Mouse (Mus musculus) kidney, adult 2 months (tissue): ENCODE measurements around the gene Atp11a. TPM values are rescaled to one million over a fixed set of nuclear protein-coding genes. Genes with fewer than 3 reads are reported as not detected.
A peak's percentile ranks its signal among the peaks of the same experiment; 100 is the strongest.

Experiments used
- DNase-seq: peaks from one replicate; pipeline ENCODE4 v3.0.0; 2021
- H3K27ac ChIP-seq: fragments of 200-500 bp; 2 replicates; pipeline ENCODE4 v1.5.1; 2012; ENCODE audit warnings: low read depth, low read length, control low read depth, inconsistent platforms; ENCODE audit not compliant: insufficient read depth
- H3K27me3 ChIP-seq: fragments of 200-500 bp; replicated peaks from 2 replicates; pipeline ENCODE4 v1.6.1; 2012; ENCODE audit warnings: mild to moderate bottlenecking, moderate library complexity, low read length, inconsistent platforms; ENCODE audit not compliant: control insufficient read depth, insufficient read depth
- H3K36me3 ChIP-seq: fragments of 200-500 bp; 2 replicates; pipeline ENCODE4 v1.6.1; 2012; ENCODE audit warnings: mild to moderate bottlenecking, moderate library complexity, low read length, inconsistent platforms; ENCODE audit not compliant: control insufficient read depth, insufficient read depth
- H3K4me1 ChIP-seq: fragments of 200-500 bp; 2 replicates; pipeline ENCODE4 v1.6.1; 2011; ENCODE audit warnings: low read length; ENCODE audit not compliant: control insufficient read depth, insufficient read depth
- H3K4me3 ChIP-seq: fragments of 200-500 bp; 2 replicates; pipeline ENCODE4 v1.5.1; 2011; ENCODE audit warnings: mild to moderate bottlenecking, low read depth, low read length, control low read depth; ENCODE audit not compliant: insufficient read depth
- CTCF ChIP-seq: fragments of 200-500 bp; conservative IDR thresholded peaks from 2 replicates; pipeline ENCODE4 v1.5.1; 2011; ENCODE audit warnings: low read depth, mild to moderate bottlenecking, control low read depth, low read length, moderate library complexity, mixed read lengths; ENCODE audit not compliant: insufficient read depth, insufficient read length
- POLR2A ChIP-seq: fragments of 200-500 bp; IDR thresholded peaks from one replicate; pipeline ENCODE4 v1.6.1; 2011; ENCODE audit warnings: low read depth, low read length, control low read depth
- WGBS: fragments of 180-500 bp; shearing (Covaris S2); methylation state at CpG from one replicate; pipeline ENCODE4 v1.1.7; 2018; 5-methylcytosine and 5-hydroxymethylcytosine counted together
- polyA plus RNA-seq: library from polyadenylated mRNA; depleted of rRNA; stranded (reverse); fragments of >200 nt; gene quantifications from 2 replicates; pipeline ENCODE4 v1.2.3, GENCODE M21; 2012

The Atp11a gene
- polyA plus RNA-seq, 1 experiment: 176 TPM

DNA sequence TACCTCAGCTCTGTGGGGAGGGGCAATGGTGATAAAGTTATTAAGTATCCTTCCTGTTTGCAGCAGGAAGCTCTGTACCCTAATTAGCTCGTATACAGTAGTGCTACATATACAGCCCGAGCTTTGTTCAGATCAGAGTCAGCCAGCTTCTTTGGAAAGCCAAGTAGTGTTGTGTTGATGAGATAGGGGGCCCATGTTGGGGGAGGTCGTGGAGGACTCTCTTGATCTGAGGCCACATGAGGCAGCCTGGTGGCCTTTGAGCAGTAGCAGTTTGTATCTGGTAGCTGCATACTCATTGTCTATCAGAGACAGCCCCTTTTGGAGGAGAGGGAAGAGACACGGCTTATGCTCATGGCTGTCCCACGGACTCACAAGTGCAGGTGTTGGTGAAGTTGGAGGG, 20.4 kb downstream of the Atp11a start:
- WGBS: 75% methylated on average over 5 of the region's 5 CpGs
- no peak overlapping the region for H3K4me3 ChIP-seq
- H3K27me3 ChIP-seq: no peaks in the 10 kb centered on the region
- no peak overlapping the region for H3K27ac ChIP-seq
- TF ChIP-seq POLR2A (no peak), CTCF (no peak)
- H3K36me3 ChIP-seq: no peaks in the 10 kb centered on the region
- H3K4me1 ChIP-seq: peaks cover 18% of the 10 kb centered on the region
- DNase-seq: no peak

DNA sequence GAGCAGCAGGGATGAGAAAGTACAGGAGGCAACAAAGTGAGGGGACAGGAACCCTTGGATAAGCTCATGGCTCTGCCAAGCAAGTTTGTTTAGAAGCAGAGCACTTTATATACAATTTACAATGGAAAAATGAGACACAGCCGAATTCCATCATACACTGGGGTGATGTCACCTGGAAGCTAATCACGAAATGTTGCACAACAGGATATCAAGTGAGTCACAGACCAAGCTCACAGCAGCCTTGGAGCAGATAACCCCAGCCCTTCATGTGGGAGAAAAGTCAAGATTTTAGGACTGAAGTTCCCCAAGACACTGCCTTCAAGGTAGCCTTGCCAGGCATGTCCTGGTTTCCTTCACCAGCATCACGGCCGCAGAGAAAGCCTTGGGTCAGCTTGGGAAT, 22.7 kb downstream of the Atp11a start:
- no peak for DNase-seq

DNA sequence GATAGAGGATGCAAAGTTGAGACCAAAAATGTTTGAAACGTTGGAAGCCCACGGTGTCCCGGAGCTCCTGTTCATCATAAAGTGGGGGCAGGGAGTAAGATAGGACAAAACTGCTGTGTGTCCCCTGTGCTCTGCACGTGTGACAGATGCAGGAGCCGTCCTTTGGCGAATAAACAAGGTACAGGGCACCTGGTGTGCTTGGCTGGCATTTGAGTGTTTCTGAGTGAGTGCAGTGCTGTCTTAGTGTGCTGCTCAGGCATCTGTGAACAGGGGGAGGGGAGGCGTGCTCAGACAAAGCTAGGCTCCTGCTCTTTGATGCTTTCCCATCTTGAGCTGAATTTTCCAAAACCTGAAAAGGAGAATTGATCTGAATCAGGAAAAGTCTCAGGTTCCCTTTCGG, 28.7 kb downstream of the Atp11a start:
- TF ChIP-seq POLR2A: no peak
- no peak for TF ChIP-seq CTCF
- no peak for DNase-seq
- H3K36me3 ChIP-seq: no peaks in the 10 kb centered on the region
- no peak overlapping the region for H3K4me3 ChIP-seq
- WGBS: 71% methylated on average over 8 of the region's 8 CpGs
- peaks cover 2% of the 10 kb centered on the region; the same call in 1 of the 2 replicates for H3K4me1 ChIP-seq
- no peak overlapping the region for H3K27ac ChIP-seq
- no peaks in the 10 kb centered on the region for H3K27me3 ChIP-seq

More for the DNA sequence above, 22.7 kb downstream of the Atp11a start:
- H3K36me3 ChIP-seq: no peaks in the 10 kb centered on the region
- no peak overlapping the region for H3K4me3 ChIP-seq
- TF ChIP-seq CTCF (no peak), POLR2A (no peak)
- no peaks in the 10 kb centered on the region for H3K27me3 ChIP-seq
- H3K4me1 ChIP-seq: 0 out of 2 replicates have a peak, but pooled peaks cover 6% of the 10 kb centered on the region
- no peak overlapping the region for H3K27ac ChIP-seq
- 67% methylated on average over 4 of the region's 4 CpGs for WGBS

DNA sequence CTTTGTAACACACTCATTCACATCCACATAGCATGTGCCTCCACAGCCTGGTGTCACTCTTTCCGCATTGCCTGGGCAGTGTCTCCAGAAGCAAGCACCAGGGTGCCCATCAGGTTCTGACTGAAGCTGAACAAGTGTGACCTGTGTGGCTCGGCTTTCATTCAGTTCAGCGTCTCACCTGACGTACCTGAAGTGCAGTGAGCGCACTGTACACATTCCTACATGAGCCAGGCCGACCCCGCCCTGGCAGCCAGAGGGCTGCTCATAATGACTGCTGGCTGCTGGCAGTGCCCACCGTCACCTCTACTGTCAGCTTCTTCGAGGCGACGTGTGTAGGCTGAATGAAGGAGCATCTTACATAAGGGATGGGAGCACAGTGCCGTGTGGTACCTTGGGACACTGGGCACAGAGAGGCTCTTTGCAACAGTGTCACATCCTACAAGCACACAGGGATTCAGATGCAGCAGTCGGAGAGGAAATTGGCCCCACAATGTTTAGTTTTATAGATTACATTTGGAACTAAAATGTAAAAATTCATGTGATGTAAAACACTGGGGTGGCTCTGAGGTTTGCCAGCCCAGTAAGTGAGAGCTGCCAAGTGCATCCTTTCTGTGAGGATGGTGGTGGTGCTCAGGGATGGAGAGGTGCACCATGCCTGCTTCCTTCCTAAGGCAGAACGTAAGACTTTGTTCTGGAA, 29.6 kb downstream of the Atp11a start:
- 77% methylated on average over 14 of the region's 14 CpGs for WGBS
- TF ChIP-seq CTCF: no peak
- no peak for TF ChIP-seq POLR2A
- H3K27ac ChIP-seq: no peak overlapping the region

DNA sequence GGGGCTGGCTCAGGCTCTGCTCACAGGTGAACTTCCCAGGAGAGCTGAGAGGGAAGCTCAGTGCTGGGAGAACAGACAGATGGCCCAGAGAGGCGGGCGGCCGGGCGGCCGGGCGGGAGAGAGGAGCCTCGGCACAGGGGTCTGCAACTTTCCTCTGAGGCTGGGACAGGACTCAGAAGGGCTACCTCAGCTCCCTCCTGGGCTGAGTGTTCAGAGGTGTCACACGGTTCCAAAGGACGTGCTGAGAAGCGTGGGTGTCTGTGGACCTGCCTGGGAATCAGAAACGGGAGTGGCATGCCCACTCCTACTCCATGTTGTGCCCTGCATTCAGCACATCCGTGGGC, 30.1 kb downstream of the Atp11a start:
- TF ChIP-seq POLR2A: no peak
- no peak for TF ChIP-seq CTCF
- no peak for DNase-seq
- Histone ChIP-seq H3K4me1 (no peaks in the 10 kb centered on the region; the same call in 1 of the 2 replicates), H3K27me3 (no peaks in the 10 kb centered on the region), H3K36me3 (no peaks in the 10 kb centered on the region), H3K27ac (no peak overlapping the region), H3K4me3 (no peak overlapping the region)
- WGBS: 73% methylated on average over 11 of the region's 12 CpGs

More for the DNA sequence above, 29.6 kb downstream of the Atp11a start:
- Histone ChIP-seq H3K27me3 (no peaks in the 10 kb centered on the region), H3K4me1 (no peaks in the 10 kb centered on the region; the same call in 1 of the 2 replicates), H3K4me3 (no peak overlapping the region), H3K36me3 (no peaks in the 10 kb centered on the region)
- DNase-seq: no peak

DNA sequence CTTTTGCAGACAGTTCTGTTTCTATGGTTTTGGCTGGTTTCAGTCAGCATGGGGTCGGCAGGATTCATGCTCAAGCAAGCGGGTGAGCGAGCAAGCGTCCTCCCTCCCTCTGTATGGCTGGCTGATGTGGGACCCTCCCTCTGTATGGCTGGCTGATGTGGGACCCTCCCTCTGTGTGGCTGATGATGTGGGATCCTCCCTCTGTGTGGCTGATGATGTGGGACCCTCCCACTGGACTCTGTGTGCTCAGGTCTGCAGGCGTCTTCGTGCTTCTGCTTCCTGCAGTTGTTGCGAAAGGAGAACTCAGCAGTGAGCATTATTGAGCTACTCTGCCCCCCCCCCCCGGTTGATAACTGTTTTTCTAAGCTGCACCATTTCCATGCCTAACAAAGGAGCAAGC, 30.6 kb downstream of the Atp11a start:
- no peaks in the 10 kb centered on the region; the same call in 1 of the 2 replicates for H3K4me1 ChIP-seq
- TF ChIP-seq POLR2A: no peak
- no peak for TF ChIP-seq CTCF
- DNase-seq: no peak
- 66% methylated on average over 8 of the region's 8 CpGs for WGBS
- H3K27ac ChIP-seq: no peak overlapping the region
- H3K4me3 ChIP-seq: no peak overlapping the region
- H3K36me3 ChIP-seq: no peaks in the 10 kb centered on the region
- no peaks in the 10 kb centered on the region for H3K27me3 ChIP-seq

DNA sequence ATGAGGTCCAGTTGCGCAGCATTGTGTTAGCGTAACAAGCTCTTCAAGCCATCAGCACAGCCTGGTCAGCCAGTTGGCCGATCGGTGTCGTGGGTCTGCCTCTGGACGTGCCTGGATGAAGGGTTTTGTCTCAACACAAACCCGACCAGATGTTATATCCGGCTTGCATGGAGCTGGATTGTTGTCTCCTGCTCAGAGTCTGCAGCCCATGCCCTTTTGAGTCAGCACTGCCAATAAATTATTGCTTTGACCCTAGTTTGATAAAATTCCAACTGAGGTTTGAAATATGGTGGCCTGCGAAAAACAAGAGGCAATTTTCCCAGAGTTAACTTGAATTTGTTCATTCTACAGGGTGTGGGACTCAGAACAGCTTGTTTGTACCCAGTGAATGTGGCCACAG, 31.9 kb downstream of the Atp11a start:
- WGBS: 50% methylated on average over 9 of the region's 9 CpGs
- Histone ChIP-seq H3K36me3 (no peaks in the 10 kb centered on the region), H3K27me3 (no peaks in the 10 kb centered on the region), H3K4me1 (no peaks in the 10 kb centered on the region; the same call in 1 of the 2 replicates), H3K4me3 (no peak overlapping the region), H3K27ac (peak overlapping the region; percentile 4; the same call in 1 of the 2 replicates)
- DNase-seq: peak; percentile 49
- TF ChIP-seq CTCF (no peak), POLR2A (no peak)
